Mouse (Mus musculus): ENCODE data around the gene Ermn.

The Ermn gene

GRCm38 (mm10) chr2:58052821-58053581 lies at the start of gene Ermn:
Gene Ermn (minus strand): TSS chr2:58052864.
- DNase-seq (ENCODE audit: low read depth, low spot score): no peak

DNA sequence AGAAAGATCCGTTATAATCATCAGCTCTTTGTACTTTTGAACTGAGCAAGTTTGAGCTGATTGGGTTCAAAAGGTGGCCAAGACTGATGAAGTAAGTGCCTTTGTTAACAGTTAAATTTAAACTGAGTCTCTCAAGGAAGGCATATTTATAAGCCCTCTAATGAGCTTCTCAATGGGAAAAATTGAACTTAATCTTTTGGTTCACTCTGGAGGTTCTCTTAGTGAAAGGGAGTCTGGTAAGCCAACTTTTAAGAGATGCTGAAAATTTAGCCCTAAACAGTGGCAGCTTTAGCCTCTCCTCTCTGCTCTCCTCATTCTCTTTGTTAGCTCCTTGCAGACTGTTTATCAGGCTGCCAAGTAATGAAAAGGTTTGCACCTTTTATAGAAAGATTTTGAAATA lies 42.2 kb upstream of the Ermn start:
- no peak for DNase-seq (ENCODE audit: low read depth, low spot score)

DNA sequence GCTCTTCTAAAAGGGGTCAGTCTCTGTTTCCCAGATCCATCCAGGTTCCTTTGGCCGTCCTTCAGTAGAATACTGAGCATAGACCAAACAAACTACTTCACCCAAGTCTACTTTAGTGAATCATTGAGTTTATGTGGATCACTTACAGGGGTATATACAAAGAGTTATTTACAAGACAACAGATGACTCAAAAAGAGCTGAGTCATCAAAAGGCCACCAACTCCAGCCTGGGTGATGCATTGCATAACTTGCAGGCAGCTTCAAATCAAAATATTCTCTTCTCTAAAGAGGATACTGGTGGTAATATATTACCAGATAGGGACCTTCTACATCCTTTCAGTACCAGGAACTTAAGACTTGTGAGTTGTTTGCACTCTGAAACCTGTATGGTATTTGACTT lies 33.8 kb upstream of the Ermn start:
- no peak for DNase-seq (ENCODE audit: low read depth, low spot score)

DNA sequence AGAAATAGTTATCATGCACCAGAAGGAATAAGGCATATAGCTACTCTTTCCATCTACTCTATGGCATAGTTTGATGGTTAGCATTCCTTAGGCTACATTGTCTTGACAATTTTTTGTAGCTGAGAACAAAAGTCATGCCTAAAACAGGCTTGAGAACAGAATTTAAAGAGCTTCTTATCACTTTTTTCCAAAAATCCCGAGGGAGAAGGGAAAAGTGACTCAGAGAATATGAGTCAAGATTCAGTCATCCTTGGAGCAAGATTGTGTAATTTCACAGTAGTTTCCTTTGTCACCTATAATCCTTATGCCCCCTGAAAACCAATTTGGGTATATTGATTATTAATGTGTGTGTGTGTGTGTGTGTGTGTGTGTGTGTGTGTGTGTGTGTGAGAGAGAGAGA lies 27.2 kb upstream of the Ermn start:
- no peak for DNase-seq (ENCODE audit: low read depth, low spot score)

DNA sequence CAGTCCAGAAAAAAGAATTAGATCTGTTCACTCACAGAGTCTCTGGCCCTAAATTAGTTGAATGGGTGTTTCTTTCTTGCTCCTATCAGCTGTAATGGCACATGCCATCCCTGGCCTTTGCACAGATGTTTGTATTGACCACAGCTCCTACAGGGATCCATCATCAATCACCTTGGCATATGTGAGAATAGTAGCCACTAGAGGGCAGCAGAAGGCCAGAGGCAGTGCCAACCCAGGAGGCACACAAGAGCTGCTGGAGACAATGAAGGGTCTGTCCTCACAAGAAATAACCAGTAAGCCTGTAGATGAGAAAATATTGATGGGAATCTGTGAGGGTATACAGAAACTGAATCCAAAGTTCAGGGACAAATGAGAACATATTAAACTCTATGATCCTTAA lies 2.7 kb upstream of the Ermn start:
- peak; percentile 45 for DNase-seq (ENCODE audit: low read depth, low spot score)

DNA sequence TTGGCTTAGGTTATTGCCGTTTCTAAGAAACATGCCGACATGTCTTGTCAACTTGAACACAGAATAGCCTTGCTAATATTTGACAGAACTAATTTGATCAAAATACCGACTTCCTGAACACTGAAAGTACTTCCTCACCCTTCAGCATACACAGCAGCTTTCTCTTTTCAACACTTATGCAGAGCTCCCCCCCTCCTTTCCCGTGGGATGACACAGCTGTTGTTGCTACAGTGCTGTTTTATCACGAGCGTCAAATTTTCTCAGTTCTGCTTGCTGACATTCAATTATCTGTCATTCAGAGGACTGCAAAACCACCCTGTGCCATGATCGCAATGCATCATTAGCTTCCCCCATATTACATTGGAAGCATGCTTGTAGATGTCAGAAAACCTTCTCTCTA lies 10.8 kb downstream of the Ermn start:
- DNase-seq (ENCODE audit: low read depth, low spot score): no peak

DNA sequence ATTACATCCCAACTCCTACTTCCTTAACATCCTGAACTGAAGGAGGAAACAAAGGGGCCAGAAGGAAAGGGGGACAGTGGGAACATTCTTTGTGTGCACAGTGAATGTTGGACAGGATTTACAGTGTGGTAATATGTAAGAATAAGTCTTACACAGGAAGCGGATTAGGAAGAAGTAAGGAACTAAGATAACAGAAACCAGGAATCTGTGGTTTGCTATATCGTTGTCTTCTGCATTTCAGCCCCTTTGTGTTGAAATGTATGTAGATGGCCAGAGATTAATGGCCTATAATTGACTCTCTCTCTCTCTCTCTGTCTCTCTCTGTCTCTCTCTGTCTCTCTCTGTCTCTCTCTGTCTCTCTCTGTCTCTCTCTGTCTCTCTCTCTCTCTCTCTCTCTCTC lies 15.7 kb downstream of the Ermn start:
- DNase-seq (ENCODE audit: low read depth, low spot score): no peak

DNA sequence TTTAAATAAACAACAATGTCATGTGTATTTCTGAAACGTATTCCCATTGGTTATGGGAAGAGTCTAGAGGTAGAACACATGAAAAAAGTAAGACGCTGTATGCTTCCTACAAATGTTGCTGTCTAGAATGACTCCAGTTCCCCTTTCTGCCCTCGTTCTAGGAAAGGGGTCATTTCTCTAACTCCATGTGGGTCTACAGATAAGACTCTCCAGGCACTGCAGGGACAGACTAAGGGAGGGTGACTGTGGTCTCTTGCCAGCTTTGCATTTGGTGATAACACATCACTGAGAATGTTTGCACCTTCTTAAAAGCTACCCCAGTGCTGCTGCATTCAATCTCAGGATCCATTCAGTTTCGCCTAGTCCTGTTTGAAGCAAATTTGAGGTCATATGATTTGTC lies 17.0 kb downstream of the Ermn start:
- no peak for DNase-seq (ENCODE audit: low read depth, low spot score)

GRCm38 (mm10) chr2:58031431-58031830 lies 21.2 kb downstream of the Ermn start:
- no peak for DNase-seq (ENCODE audit: low read depth, low spot score)

DNA sequence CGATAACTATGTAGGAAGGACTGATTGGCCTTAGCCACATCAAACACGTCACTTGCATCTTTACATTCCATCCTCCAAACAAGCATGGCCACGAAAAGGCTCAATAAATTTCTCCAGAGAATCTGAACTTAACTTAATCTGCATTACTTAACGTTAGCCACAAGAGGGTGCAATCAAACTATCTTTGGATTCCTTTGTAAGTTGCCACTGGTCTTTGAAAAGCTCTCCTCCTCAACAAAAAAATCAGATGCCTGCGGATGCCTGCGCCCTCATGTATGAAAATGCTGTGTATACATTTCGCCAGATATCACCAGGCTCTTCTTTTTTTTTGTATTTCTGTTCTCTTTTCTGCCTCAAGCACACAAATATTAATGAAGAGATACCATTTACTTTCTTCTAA lies 23.3 kb downstream of the Ermn start:
- DNase-seq (ENCODE audit: low read depth, low spot score): peak; percentile 72

DNA sequence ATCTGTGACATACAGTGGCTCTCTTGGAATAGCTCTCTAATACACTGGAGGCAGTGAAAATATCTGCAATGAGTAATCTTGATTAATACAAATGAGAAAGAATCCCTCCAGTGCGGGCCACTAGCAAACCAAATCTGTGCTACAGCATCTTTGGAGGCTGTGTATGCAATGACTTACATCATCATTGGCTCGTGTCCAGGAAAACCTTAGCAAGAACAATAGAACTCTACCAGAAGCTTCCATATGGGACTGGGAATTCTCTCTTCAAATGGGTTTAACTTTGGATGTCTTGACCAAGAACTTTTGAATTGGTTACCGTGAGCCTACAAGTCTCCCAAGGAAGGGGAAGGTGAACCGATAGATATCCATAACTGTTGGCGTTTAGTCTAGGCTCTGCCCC lies 25.9 kb downstream of the Ermn start:
- DNase-seq (ENCODE audit: low read depth, low spot score): no peak

DNA sequence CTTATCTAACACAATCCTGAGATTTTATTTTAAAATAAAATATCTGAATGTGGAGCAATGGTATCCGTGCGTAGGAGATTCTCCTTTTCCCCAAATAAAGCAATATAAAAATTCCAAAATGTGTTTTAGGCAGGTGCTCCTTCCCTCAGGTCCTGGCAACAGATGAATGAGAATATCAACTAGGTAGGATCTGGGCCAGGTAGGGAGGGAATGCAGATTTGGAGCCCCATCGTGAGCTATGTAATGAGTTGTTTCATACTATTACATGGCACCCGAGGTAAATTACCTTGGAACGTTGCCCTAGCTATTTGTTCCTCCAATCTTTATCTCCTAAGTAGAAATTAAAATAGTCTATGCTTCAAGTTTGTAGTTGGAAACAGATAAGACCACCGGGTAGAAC lies 29.1 kb downstream of the Ermn start:
- DNase-seq (ENCODE audit: low read depth, low spot score): no peak

GRCm38 (mm10) chr2:58007081-58007480 lies 45.6 kb downstream of the Ermn start:
- no peak for DNase-seq (ENCODE audit: low read depth, low spot score)

DNA sequence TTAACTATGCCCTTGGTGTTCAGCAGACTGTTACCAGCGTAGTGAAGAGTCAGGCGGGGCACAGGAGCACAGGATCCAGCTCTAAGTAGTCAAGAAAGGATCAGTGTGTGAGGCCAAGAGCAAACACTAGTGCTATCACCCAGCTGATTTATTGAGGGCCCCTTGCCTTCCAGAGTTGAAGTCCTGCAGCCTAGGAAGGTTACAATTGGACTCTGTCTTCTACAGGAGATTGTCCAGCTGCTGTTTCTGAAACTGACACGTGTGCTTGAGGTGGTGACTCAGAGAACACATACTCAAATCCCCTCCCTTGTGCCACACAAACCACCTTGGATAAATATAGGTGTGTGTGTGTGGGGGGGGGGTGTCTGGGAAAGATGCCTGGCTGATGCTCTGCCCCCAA lies 51.2 kb downstream of the Ermn start:
- DNase-seq (ENCODE audit: low read depth, low spot score): no peak

- DNase-seq (ENCODE audit: low read depth, low spot score): no peak
Measured at GRCm38 (mm10) chr2:57997752-57998430, 54.8 kb downstream of the Ermn start, which contains the start of gene Galnt5. Gene Galnt5 (plus strand): TSS chr2:57997884.
